ENCODE assay signal across 8 mouse cellular contexts in genomic region chr12:79838181-79838961, GRCm38 (mm10).
DNase-seq lines count a peak whose midpoint lies in the region; ATAC-seq and TF ChIP-seq lines count a peak whose summit lies in the region.

No protein-coding gene starts in this region.

- no peaks in the 10 kb centered on the region for H3K27me3 ChIP-seq in hindbrain, postnatal 0 days (ENCODE audit: insufficient read depth, low read length)
- H3K27me3 ChIP-seq in limb, embryonic 13.5 days: no peaks in the 10 kb centered on the region
- H3K27me3 ChIP-seq in neural tube, embryonic 13.5 days: no peaks in the 10 kb centered on the region

- WGBS in hindbrain, postnatal 0 days: 50% methylated on average over 6 of the region's 6 CpGs
- WGBS in limb, embryonic 13.5 days: 64% methylated on average over 6 of the region's 6 CpGs
- WGBS in neural tube, embryonic 13.5 days: 42% methylated on average over 6 of the region's 6 CpGs

- no peaks in the 10 kb centered on the region for H3K36me3 ChIP-seq in hindbrain, postnatal 0 days (ENCODE audit: insufficient read depth, low read length)
- no peaks in the 10 kb centered on the region for H3K36me3 ChIP-seq in limb, embryonic 13.5 days
- no peaks in the 10 kb centered on the region for H3K36me3 ChIP-seq in neural tube, embryonic 13.5 days

- no peak overlapping the region for H3K4me2 ChIP-seq in hindbrain, postnatal 0 days (ENCODE audit: low read depth, low read length)
- H3K4me2 ChIP-seq in limb, embryonic 13.5 days (replicated peaks): no peak overlapping the region
- no peak overlapping the region for H3K4me2 ChIP-seq in neural tube, embryonic 13.5 days

- TF ChIP-seq CTCF in brain, embryonic 14.5 days (IDR thresholded peaks at IDR 0.05; ENCODE audit: borderline replicate concordance, extremely low read depth, insufficient read depth, insufficient read length): no peak
- TF ChIP-seq CTCF in hindbrain, postnatal 0 days (IDR thresholded peaks at IDR 0.05; ENCODE audit: low read depth): no peak

- TF ChIP-seq POLR2A in brain, embryonic 14.5 days (IDR thresholded peaks at IDR 0.05; ENCODE audit: borderline replicate concordance, extremely low read depth, insufficient read depth, insufficient read length, poor library complexity, severe bottlenecking): no peak

- H3K9ac ChIP-seq in hindbrain, postnatal 0 days (replicated peaks; ENCODE audit: low read length): no peak overlapping the region
- no peak overlapping the region for H3K9ac ChIP-seq in limb, embryonic 13.5 days
- no peak overlapping the region for H3K9ac ChIP-seq in neural tube, embryonic 13.5 days

- no peaks in the 10 kb centered on the region for H3K9me3 ChIP-seq in hindbrain, postnatal 0 days (ENCODE audit: low read length)
- H3K9me3 ChIP-seq in limb, embryonic 13.5 days: no peaks in the 10 kb centered on the region
- no peaks in the 10 kb centered on the region for H3K9me3 ChIP-seq in neural tube, embryonic 13.5 days

- H3K4me3 ChIP-seq in hindbrain, postnatal 0 days (ENCODE audit: low read length): no peak overlapping the region
- H3K4me3 ChIP-seq in limb, embryonic 13.5 days: no peak overlapping the region
- no peak overlapping the region for H3K4me3 ChIP-seq in neural tube, embryonic 13.5 days

- peaks cover 4% of the 10 kb centered on the region for H3K4me1 ChIP-seq in hindbrain, postnatal 0 days (ENCODE audit: insufficient read depth, low read length)
- H3K4me1 ChIP-seq in limb, embryonic 13.5 days: peaks cover 55% of the 10 kb centered on the region
- peaks cover 56% of the 10 kb centered on the region for H3K4me1 ChIP-seq in neural tube, embryonic 13.5 days (replicated peaks)

- peak; percentile 17 to 19 for DNase-seq in layer of hippocampus, adult 8-10 months (ENCODE audit: low spot score in 2 of 2)
- DNase-seq in layer of hippocampus, postnatal 14 days (ENCODE audit: low spot score in 2 of 2): no peak
- DNase-seq in brain, embryonic 14.5 days (ENCODE audit: low read depth): peak; percentile 35
- peak; percentile 76 for DNase-seq in gastrocnemius, postnatal 25 days
- peak; percentile 47 for DNase-seq in hindbrain, postnatal 0 days (ENCODE audit: low spot score)

- ATAC-seq in hindbrain, postnatal 0 days: no peak
- ATAC-seq in limb, embryonic 13.5 days (ENCODE audit: low FRiP score, low read depth): no peak
- peak; percentile 41; the same call in 1 of the 2 replicates for ATAC-seq in neural tube, embryonic 13.5 days (ENCODE audit: low read depth)
- no peak for ATAC-seq in inflammation-experienced regulatory T-cells, adult 6 months

- peak overlapping the region; percentile 45 for H3K27ac ChIP-seq in hindbrain, postnatal 0 days
- peak overlapping the region; percentile 67; the same call in 1 of the 2 replicates for H3K27ac ChIP-seq in limb, embryonic 13.5 days
- peak overlapping the region; percentile 67 for H3K27ac ChIP-seq in neural tube, embryonic 13.5 days (replicated peaks)

Comparison
In these comparisons a context has a peak if more than half of its experiments do, and no peak if none do; other contexts are left out.
1. DNase-seq: peak in layer of hippocampus, adult 8-10 months (2 of 2), brain, embryonic 14.5 days (single experiment), gastrocnemius, postnatal 25 days (single experiment) and hindbrain, postnatal 0 days (single experiment); none in layer of hippocampus, postnatal 14 days (0 of 2).
2. Peak in every context shown above with its lines, with median percentiles within 50 percentile points of each other: H3K27ac ChIP-seq.